Mouse (Mus musculus): ENCODE results near the gene Pde4d. TPM values are rescaled to one million over a fixed set of nuclear protein-coding genes. Genes with fewer than 3 reads are reported as not detected.

Pde4d gene
- polyA plus RNA-seq, 1 experiment from 2014 or later: 13.6 TPM

GRCm38 (mm10) chr13:109052805-109053204 lies 603.1 kb downstream of the Pde4d start:
- no peaks in the 10 kb centered on the region for H3K4me1 ChIP-seq (ENCODE audit: control insufficient read depth, insufficient read depth, low read length)
- H3K9me3 ChIP-seq (ENCODE audit: control insufficient read depth, low read length): no peaks in the 10 kb centered on the region
- no peaks in the 10 kb centered on the region for H3K36me3 ChIP-seq (ENCODE audit: control insufficient read depth, insufficient read depth, low read length)
- WGBS: 63% methylated on average over 2 of the region's 2 CpGs
- H3K27me3 ChIP-seq (replicated peaks; ENCODE audit: control insufficient read depth, insufficient read depth, low read length): no peaks in the 10 kb centered on the region
- H3K4me2 ChIP-seq (ENCODE audit: low read depth, low read length): no peak overlapping the region
- H3K27ac ChIP-seq (replicated peaks; ENCODE audit: low read depth, low read length): no peak overlapping the region
- no peak for ATAC-seq (ENCODE audit: low read depth)
- H3K4me3 ChIP-seq (ENCODE audit: low read depth, low read length): no peak overlapping the region
- no peak for DNase-seq (ENCODE audit: low spot score)
- H3K9ac ChIP-seq (ENCODE audit: low read depth, low read length): no peak overlapping the region

GRCm38 (mm10) chr13:109053242-109054018 lies 603.7 kb downstream of the Pde4d start:
- Histone ChIP-seq H3K4me3 (ENCODE audit: low read depth, low read length) (no peak overlapping the region), H3K9me3 (ENCODE audit: control insufficient read depth, low read length) (no peaks in the 10 kb centered on the region), H3K4me2 (ENCODE audit: low read depth, low read length) (peak overlapping the region; percentile 10; the same call in 1 of the 2 replicates), H3K27me3 (replicated peaks; ENCODE audit: control insufficient read depth, insufficient read depth, low read length) (no peaks in the 10 kb centered on the region), H3K4me1 (ENCODE audit: control insufficient read depth, insufficient read depth, low read length) (no peaks in the 10 kb centered on the region), H3K9ac (ENCODE audit: low read depth, low read length) (no peak overlapping the region), H3K36me3 (ENCODE audit: control insufficient read depth, insufficient read depth, low read length) (no peaks in the 10 kb centered on the region), H3K27ac (replicated peaks; ENCODE audit: low read depth, low read length) (no peak overlapping the region)
- 0 out of 2 replicates have a peak, but pooled peaks have one; percentile 6 for ATAC-seq (ENCODE audit: low read depth)
- DNase-seq (ENCODE audit: low spot score): peak; percentile 71
- WGBS: 46% methylated on average over 10 of the region's 10 CpGs

GRCm38 (mm10) chr13:109058045-109058444 lies 608.3 kb downstream of the Pde4d start:
- Histone ChIP-seq H3K4me2 (ENCODE audit: low read depth, low read length) (no peak overlapping the region), H3K36me3 (ENCODE audit: control insufficient read depth, insufficient read depth, low read length) (no peaks in the 10 kb centered on the region), H3K4me3 (ENCODE audit: low read depth, low read length) (no peak overlapping the region), H3K9me3 (ENCODE audit: control insufficient read depth, low read length) (no peaks in the 10 kb centered on the region), H3K27me3 (replicated peaks; ENCODE audit: control insufficient read depth, insufficient read depth, low read length) (no peaks in the 10 kb centered on the region), H3K4me1 (ENCODE audit: control insufficient read depth, insufficient read depth, low read length) (no peaks in the 10 kb centered on the region), H3K9ac (ENCODE audit: low read depth, low read length) (no peak overlapping the region), H3K27ac (replicated peaks; ENCODE audit: low read depth, low read length) (no peak overlapping the region)
- no peak for ATAC-seq (ENCODE audit: low read depth)
- 28% methylated on average over 4 of the region's 4 CpGs for WGBS
- no peak for DNase-seq (ENCODE audit: low spot score)

- no peaks in the 10 kb centered on the region for H3K27me3 ChIP-seq (replicated peaks; ENCODE audit: control insufficient read depth, insufficient read depth, low read length)
- no peak for DNase-seq (ENCODE audit: low spot score)
- 59% methylated on average over 4 of the region's 4 CpGs for WGBS
These were observed 616.9 kb downstream of the Pde4d start for GRCm38 (mm10) chr13:109066581-109067159.

GRCm38 (mm10) chr13:109068258-109069219 lies 618.8 kb downstream of the Pde4d start:
- H3K4me2 ChIP-seq (ENCODE audit: low read depth, low read length): no peak overlapping the region
- ATAC-seq (ENCODE audit: low read depth) (no peak), DNase-seq (ENCODE audit: low spot score) (no peak)
- no peaks in the 10 kb centered on the region for H3K36me3 ChIP-seq (ENCODE audit: control insufficient read depth, insufficient read depth, low read length)
- H3K27me3 ChIP-seq (replicated peaks; ENCODE audit: control insufficient read depth, insufficient read depth, low read length): no peaks in the 10 kb centered on the region
- no peaks in the 10 kb centered on the region for H3K9me3 ChIP-seq (ENCODE audit: control insufficient read depth, low read length)
- WGBS: 72% methylated on average over 8 of the region's 8 CpGs
- no peak overlapping the region for H3K9ac ChIP-seq (ENCODE audit: low read depth, low read length)
- H3K4me3 ChIP-seq (ENCODE audit: low read depth, low read length): no peak overlapping the region
- no peak overlapping the region for H3K27ac ChIP-seq (replicated peaks; ENCODE audit: low read depth, low read length)
- no peaks in the 10 kb centered on the region for H3K4me1 ChIP-seq (ENCODE audit: control insufficient read depth, insufficient read depth, low read length)

More at GRCm38 (mm10) chr13:109066581-109067159, 616.9 kb downstream of the Pde4d start:
- Histone ChIP-seq H3K9me3 (ENCODE audit: control insufficient read depth, low read length) (no peaks in the 10 kb centered on the region), H3K9ac (ENCODE audit: low read depth, low read length) (no peak overlapping the region), H3K4me2 (ENCODE audit: low read depth, low read length) (no peak overlapping the region), H3K36me3 (ENCODE audit: control insufficient read depth, insufficient read depth, low read length) (no peaks in the 10 kb centered on the region), H3K4me1 (ENCODE audit: control insufficient read depth, insufficient read depth, low read length) (no peaks in the 10 kb centered on the region), H3K4me3 (ENCODE audit: low read depth, low read length) (no peak overlapping the region), H3K27ac (replicated peaks; ENCODE audit: low read depth, low read length) (no peak overlapping the region)
- ATAC-seq (ENCODE audit: low read depth): no peak

- H3K4me2 ChIP-seq (ENCODE audit: low read depth, low read length): no peak overlapping the region
- no peak overlapping the region for H3K4me3 ChIP-seq (ENCODE audit: low read depth, low read length)
- 19% methylated on average over 2 of the region's 2 CpGs for WGBS
- ATAC-seq (ENCODE audit: low read depth): no peak
- no peaks in the 10 kb centered on the region for H3K36me3 ChIP-seq (ENCODE audit: control insufficient read depth, insufficient read depth, low read length)
- no peaks in the 10 kb centered on the region for H3K9me3 ChIP-seq (ENCODE audit: control insufficient read depth, low read length)
- no peaks in the 10 kb centered on the region for H3K27me3 ChIP-seq (replicated peaks; ENCODE audit: control insufficient read depth, insufficient read depth, low read length)
- no peak overlapping the region for H3K9ac ChIP-seq (ENCODE audit: low read depth, low read length)
- H3K4me1 ChIP-seq (ENCODE audit: control insufficient read depth, insufficient read depth, low read length): no peaks in the 10 kb centered on the region
- no peak for DNase-seq (ENCODE audit: low spot score)
- no peak overlapping the region for H3K27ac ChIP-seq (replicated peaks; ENCODE audit: low read depth, low read length)
These were observed 623.6 kb downstream of the Pde4d start for GRCm38 (mm10) chr13:109073371-109073770.

- H3K9me3 ChIP-seq (ENCODE audit: control insufficient read depth, low read length): no peaks in the 10 kb centered on the region
- H3K4me2 ChIP-seq (ENCODE audit: low read depth, low read length): no peak overlapping the region
- no peak for ATAC-seq (ENCODE audit: low read depth)
- no peak overlapping the region for H3K27ac ChIP-seq (replicated peaks; ENCODE audit: low read depth, low read length)
- 37% methylated on average over 4 of the region's 4 CpGs for WGBS
- no peaks in the 10 kb centered on the region for H3K4me1 ChIP-seq (ENCODE audit: control insufficient read depth, insufficient read depth, low read length)
- no peak overlapping the region for H3K9ac ChIP-seq (ENCODE audit: low read depth, low read length)
- no peaks in the 10 kb centered on the region for H3K36me3 ChIP-seq (ENCODE audit: control insufficient read depth, insufficient read depth, low read length)
- DNase-seq (ENCODE audit: low spot score): no peak
- no peaks in the 10 kb centered on the region for H3K27me3 ChIP-seq (replicated peaks; ENCODE audit: control insufficient read depth, insufficient read depth, low read length)
- H3K4me3 ChIP-seq (ENCODE audit: low read depth, low read length): no peak overlapping the region
These were observed 624.3 kb downstream of the Pde4d start for GRCm38 (mm10) chr13:109074078-109074477.

- Histone ChIP-seq H3K4me3 (ENCODE audit: low read depth, low read length) (no peak overlapping the region), H3K27ac (replicated peaks; ENCODE audit: low read depth, low read length) (no peak overlapping the region), H3K4me2 (ENCODE audit: low read depth, low read length) (no peak overlapping the region), H3K36me3 (ENCODE audit: control insufficient read depth, insufficient read depth, low read length) (no peaks in the 10 kb centered on the region), H3K4me1 (ENCODE audit: control insufficient read depth, insufficient read depth, low read length) (no peaks in the 10 kb centered on the region), H3K9me3 (ENCODE audit: control insufficient read depth, low read length) (no peaks in the 10 kb centered on the region), H3K9ac (ENCODE audit: low read depth, low read length) (no peak overlapping the region), H3K27me3 (replicated peaks; ENCODE audit: control insufficient read depth, insufficient read depth, low read length) (no peaks in the 10 kb centered on the region)
- no peak for ATAC-seq (ENCODE audit: low read depth)
- 64% methylated on average over 3 of the region's 3 CpGs for WGBS
- DNase-seq (ENCODE audit: low spot score): no peak
These were observed 642.9 kb downstream of the Pde4d start for GRCm38 (mm10) chr13:109092654-109093053.

Data from embryonic facial prominence, embryonic 14.5 days (tissue).